Mouse (Mus musculus): ENCODE data around the gene Cachd1. TPM values are rescaled to one million over a fixed set of nuclear protein-coding genes. Genes with fewer than 3 reads are reported as not detected.

Gene Cachd1
- polyA plus RNA-seq, 1 experiment from 2014 or later: 28.1 TPM

DNA sequence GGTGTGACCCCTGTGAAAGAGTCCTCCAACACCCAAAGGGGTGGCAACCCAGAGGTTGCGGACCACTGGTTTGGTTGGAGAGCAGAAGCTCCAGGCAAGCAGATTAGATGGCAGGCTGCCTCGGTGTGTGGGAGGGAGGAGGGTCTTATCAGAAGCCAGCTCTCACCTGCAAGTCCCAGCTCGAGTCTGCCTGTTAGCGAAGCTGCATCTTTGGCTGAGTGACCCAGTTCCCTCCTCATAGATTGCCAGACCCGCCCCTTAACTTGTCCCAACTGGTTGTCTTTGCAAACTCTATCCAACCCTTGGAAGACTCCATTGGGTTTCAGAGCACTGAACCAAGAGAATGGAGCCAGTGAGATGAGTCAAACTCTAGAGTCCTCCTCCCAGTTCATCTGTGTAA is 173.8 kb downstream of the Cachd1 start:
- Histone ChIP-seq H3K27ac (no peak overlapping the region), H3K4me3 (no peak overlapping the region), H3K4me1 (replicated peaks) (peaks cover 33% of the 10 kb centered on the region), H3K27me3 (ENCODE audit: insufficient read depth, poor library complexity, severe bottlenecking) (no peaks in the 10 kb centered on the region), H3K36me3 (peaks cover 73% of the 10 kb centered on the region), H3K9me3 (no peaks in the 10 kb centered on the region)
- WGBS: 83% methylated on average over 5 of the region's 5 CpGs
- no peak for DNase-seq (ENCODE audit: low spot score)

DNA sequence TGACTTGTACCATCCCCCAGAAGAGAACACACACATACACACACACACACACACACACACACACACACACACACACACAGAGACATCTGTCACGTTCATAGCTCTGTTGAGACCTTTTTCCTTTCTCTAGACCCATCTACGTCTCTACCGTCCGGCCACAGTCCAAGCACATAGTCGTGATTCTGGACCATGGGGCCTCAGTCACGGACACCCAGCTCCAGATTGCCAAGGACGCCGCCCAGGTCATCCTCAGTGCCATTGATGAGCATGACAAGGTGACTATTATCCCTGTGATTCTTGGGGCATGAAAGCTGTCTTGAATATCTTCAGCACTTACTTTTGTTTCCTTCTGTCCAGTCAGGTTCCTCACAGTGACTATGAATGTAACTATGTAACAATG is 175.4 kb downstream of the Cachd1 start:
- Histone ChIP-seq H3K27me3 (ENCODE audit: insufficient read depth, poor library complexity, severe bottlenecking) (no peaks in the 10 kb centered on the region), H3K36me3 (peaks cover 84% of the 10 kb centered on the region), H3K9me3 (no peaks in the 10 kb centered on the region), H3K4me3 (no peak overlapping the region), H3K27ac (0 out of 2 replicates have a peak overlapping the region, but pooled peaks have one; percentile 45), H3K4me1 (replicated peaks) (peaks cover 25% of the 10 kb centered on the region)
- no peak for DNase-seq (ENCODE audit: low spot score)
- WGBS: 82% methylated on average over 8 of the region's 8 CpGs

DNA sequence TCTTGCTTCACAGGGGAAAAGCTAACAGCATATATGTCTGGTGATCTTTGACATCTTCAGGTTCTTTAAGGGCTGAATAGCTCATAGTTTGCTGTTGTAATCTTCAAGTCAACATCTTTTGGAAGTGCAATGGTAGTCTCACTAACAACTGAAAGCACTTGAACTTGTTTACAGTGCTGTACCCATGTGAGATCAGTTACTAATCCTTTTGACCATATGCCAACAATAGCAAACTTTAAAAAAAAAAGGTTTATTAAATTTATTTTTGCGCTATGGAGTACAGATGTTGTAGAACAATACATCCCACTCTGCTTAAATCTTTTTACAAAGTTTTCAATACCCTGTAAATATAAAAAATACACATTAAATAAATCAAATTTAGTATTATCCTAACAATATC is 186.9 kb downstream of the Cachd1 start:
- WGBS: 93% methylated on average over 1 of the region's 1 CpGs
- H3K36me3 ChIP-seq: peaks cover 100% of the 10 kb centered on the region
- H3K4me1 ChIP-seq (replicated peaks): no peaks in the 10 kb centered on the region
- H3K4me3 ChIP-seq: no peak overlapping the region
- H3K27ac ChIP-seq: no peak overlapping the region
- no peaks in the 10 kb centered on the region for H3K9me3 ChIP-seq
- no peaks in the 10 kb centered on the region for H3K27me3 ChIP-seq (ENCODE audit: insufficient read depth, poor library complexity, severe bottlenecking)
- no peak for DNase-seq (ENCODE audit: low spot score)

DNA sequence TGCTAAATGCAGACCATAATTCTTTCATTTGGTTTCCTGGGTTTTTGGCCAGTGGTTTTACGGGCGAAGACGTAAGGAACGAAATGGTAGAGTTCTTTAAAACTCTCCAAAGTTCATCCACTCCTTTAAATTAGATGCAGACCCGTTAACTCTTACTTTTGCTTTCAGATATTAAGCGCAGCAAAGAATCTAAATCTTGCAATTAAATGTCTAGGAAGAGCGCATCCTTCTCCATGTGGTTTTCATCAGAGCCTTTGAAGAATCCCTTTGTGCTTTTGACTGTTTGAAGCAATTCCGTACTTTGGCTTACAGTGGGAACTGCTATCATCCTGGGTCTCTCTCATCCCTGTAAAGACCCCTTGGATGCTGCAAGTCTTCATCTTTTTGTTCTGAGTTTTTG is 187.3 kb downstream of the Cachd1 start:
- no peak overlapping the region for H3K4me3 ChIP-seq

DNA sequence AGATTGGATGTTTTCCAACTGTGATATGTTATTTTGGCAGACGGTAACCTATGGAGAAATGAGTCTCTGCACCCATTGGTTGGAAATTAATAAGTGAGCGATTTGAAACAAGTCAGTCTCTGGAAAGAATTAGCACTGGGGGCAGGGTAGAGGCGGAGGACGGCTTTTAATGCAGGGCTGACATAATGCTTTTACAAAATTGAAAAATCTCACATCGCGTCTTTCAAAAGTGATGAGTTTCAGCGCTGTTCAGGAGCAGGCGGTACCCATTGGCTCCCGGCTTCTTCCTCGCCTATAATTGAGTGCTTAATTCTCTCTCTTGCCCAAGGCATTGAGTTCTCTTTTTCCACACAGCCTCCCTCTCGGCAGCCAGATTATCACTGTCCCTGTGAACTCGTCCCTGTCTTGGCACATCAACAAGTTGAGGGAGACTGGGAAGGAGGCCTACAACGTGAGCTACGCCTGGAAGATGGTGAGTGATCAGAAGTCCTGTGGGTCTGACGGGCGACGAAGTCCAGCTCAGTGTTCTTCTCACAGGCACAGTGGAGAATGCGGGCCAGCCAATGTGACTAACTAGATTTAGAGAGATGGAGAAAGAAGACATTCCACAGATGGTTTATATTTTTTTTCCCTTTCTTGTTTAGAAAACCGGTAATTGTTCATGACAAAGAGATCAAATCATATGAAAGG is 191.4 kb downstream of the Cachd1 start:
- no peaks in the 10 kb centered on the region for H3K9me3 ChIP-seq
- 88% methylated on average over 19 of the region's 19 CpGs for WGBS
- no peaks in the 10 kb centered on the region for H3K4me1 ChIP-seq (replicated peaks)
- H3K36me3 ChIP-seq: peaks cover 94% of the 10 kb centered on the region
- no peak overlapping the region; the same call in 1 of the 2 replicates for H3K27ac ChIP-seq
- no peak for DNase-seq (ENCODE audit: low spot score)
- no peak overlapping the region for H3K4me3 ChIP-seq
- H3K27me3 ChIP-seq (ENCODE audit: insufficient read depth, poor library complexity, severe bottlenecking): no peaks in the 10 kb centered on the region

More for the DNA sequence above, 187.3 kb downstream of the Cachd1 start:
- Histone ChIP-seq H3K27ac (no peak overlapping the region), H3K27me3 (ENCODE audit: insufficient read depth, poor library complexity, severe bottlenecking) (no peaks in the 10 kb centered on the region), H3K4me1 (replicated peaks) (no peaks in the 10 kb centered on the region), H3K36me3 (peaks cover 100% of the 10 kb centered on the region), H3K9me3 (no peaks in the 10 kb centered on the region)
- DNase-seq (ENCODE audit: low spot score): no peak
- 90% methylated on average over 8 of the region's 8 CpGs for WGBS

DNA sequence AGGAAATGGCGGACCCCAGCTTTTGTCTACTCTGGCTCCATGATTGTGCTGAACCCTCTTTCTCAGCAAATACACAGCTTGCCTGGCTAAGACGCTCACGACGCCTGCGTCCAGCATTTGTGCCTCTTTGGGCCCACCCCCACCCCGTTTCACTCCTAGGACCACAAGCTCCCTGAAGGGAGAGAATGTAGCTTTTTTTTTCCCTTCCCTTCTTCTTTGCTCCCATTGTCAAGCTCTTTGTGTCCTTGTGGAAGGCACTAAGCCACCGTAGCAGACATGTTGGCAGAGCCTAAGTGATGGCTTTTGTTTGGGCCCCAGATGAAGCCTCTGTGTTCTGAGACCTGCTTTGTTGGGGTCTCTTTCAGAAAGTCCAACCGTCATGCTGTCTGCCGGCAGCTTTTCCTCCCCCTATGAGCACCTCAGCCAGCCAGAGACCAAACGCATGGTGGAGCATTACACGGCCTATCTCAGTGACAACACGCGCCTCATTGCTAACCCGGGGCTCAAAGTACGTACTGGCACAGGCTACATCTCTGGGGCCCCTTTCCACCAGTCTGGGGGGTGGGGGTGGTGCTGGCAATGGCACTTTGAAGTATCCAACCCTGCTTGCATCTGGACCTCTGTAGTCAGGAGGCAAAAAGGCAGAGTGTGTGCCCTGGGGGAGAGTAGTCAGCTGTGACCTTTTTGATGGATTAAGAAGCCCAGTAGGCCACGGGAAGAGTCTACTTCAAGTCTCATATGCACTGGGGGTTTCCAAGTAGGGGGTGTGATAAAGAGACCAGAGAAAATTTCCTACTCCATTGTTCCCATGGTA is 197.4 kb downstream of the Cachd1 start:
- H3K27me3 ChIP-seq (ENCODE audit: insufficient read depth, poor library complexity, severe bottlenecking): no peaks in the 10 kb centered on the region
- peak overlapping the region; percentile 92 for H3K27ac ChIP-seq
- 23% methylated on average over 16 of the region's 16 CpGs for WGBS
- peak; percentile 84 for DNase-seq (ENCODE audit: low spot score)
- H3K4me1 ChIP-seq (replicated peaks): peaks cover 24% of the 10 kb centered on the region
- peak overlapping the region; percentile 28; the same call in 1 of the 2 replicates for H3K4me3 ChIP-seq
- peaks cover 85% of the 10 kb centered on the region for H3K36me3 ChIP-seq
- no peaks in the 10 kb centered on the region for H3K9me3 ChIP-seq

DNA sequence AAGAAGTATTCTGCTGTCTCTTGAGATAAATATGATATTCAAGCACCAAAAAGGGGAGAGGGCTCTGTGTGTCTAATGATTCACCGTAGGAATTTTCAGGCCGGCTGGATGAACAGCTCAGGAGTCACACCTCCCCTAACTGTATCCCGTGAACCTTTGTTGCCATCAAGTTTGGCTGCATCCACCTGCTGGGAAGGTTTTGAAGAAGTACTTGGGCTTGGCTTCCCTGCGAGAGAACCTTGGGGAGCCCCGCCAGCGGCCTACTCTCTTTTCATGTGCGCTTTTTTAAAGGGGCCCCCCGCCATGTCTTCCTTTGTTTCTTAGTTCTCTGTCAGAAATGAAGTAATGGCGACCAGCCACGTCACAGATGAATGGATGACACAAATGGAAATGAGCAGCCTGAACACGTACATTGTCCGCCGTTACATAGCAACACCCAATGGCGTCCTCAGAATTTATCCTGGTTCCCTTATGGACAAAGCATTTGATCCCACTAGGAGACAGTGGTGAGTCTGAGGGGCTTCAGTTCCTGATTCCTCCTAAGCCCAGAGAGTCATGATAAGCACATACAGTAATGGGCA is 198.1 kb downstream of the Cachd1 start:
- peaks cover 85% of the 10 kb centered on the region for H3K36me3 ChIP-seq
- 34% methylated on average over 14 of the region's 14 CpGs for WGBS
- DNase-seq (ENCODE audit: low spot score): peak; percentile 84
- peak overlapping the region; percentile 92 for H3K27ac ChIP-seq
- peaks cover 24% of the 10 kb centered on the region for H3K4me1 ChIP-seq (replicated peaks)
- H3K27me3 ChIP-seq (ENCODE audit: insufficient read depth, poor library complexity, severe bottlenecking): no peaks in the 10 kb centered on the region
- no peaks in the 10 kb centered on the region for H3K9me3 ChIP-seq
- 0 out of 2 replicates have a peak overlapping the region, but pooled peaks have one; percentile 28 for H3K4me3 ChIP-seq

DNA sequence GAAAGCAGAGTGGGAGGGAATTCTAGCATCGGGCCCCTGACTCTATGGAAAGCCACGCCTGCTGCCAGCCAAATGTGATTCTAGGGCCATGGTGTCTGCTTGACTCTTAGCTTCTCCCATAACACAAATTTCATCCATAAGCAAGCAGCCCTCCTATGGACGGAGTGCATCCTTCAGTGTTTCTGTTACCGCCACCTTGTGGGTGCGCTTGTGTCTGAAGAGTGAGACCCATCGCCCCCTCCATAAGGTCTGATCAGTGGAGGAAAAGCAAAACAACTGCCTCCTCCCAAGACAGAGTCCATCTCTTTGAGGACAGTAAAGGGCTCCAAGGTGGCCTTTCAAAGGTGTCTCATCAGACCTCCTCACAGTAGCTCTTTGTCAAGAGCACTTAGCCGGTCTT is 201.0 kb downstream of the Cachd1 start:
- no peak overlapping the region for H3K4me3 ChIP-seq
- DNase-seq (ENCODE audit: low spot score): no peak
- H3K9me3 ChIP-seq: no peaks in the 10 kb centered on the region
- H3K4me1 ChIP-seq (replicated peaks): peaks cover 24% of the 10 kb centered on the region
- WGBS: 92% methylated on average over 7 of the region's 7 CpGs
- H3K27me3 ChIP-seq (ENCODE audit: insufficient read depth, poor library complexity, severe bottlenecking): no peaks in the 10 kb centered on the region
- H3K36me3 ChIP-seq: peaks cover 88% of the 10 kb centered on the region
- H3K27ac ChIP-seq: no peak overlapping the region

DNA sequence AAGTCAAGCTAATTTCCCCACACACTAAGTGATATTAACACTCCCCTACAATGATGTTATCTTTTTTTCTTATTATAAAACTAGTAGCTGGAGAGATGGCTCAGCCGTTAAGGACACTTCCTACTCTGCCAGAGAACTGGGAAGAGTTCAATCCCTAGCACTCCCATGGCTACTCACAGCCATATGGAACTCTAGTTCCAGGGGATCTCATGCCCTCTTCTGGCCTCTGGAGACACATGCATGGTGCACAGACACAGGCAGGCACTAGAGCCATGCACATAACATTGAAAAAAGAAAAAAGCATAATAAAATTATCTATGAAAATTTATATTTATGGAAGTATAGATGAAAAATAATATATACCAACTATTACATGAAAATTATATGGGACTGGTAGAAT is 210.7 kb downstream of the Cachd1 start:
- peaks cover 30% of the 10 kb centered on the region for H3K4me1 ChIP-seq (replicated peaks)
- 92% methylated on average over 1 of the region's 1 CpGs for WGBS
- no peaks in the 10 kb centered on the region for H3K27me3 ChIP-seq (ENCODE audit: insufficient read depth, poor library complexity, severe bottlenecking)
- no peaks in the 10 kb centered on the region for H3K9me3 ChIP-seq
- H3K4me3 ChIP-seq: no peak overlapping the region
- DNase-seq (ENCODE audit: low spot score): no peak
- H3K36me3 ChIP-seq: peaks cover 97% of the 10 kb centered on the region
- H3K27ac ChIP-seq: no peak overlapping the region

DNA sequence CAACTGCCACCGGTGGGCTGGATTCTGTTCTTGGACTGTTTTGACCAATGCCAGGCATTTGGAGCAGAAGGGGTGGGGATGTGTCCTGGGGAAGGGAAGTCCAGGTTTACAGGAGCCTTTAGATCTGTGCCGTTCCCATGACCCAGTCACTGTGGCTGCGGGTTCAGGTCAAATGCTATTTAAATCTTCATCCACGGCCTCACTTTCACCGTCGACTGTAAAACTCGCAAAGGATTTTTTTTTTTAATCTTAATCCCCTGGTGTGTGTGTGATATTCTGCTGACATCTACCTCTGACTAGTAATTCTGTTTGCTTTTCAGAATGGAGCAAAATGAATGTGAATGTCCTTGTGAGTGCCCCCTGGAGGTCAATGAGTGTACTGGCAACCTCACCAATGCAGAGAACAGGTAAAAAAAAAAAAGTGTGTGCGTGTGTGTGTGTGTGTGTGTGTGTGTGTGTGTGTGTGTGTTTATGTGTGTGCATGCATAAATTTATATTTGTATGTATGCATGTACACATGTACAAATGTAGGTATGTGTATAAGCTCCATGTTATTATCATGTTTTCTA is 211.8 kb downstream of the Cachd1 start:
- no peaks in the 10 kb centered on the region for H3K27me3 ChIP-seq (ENCODE audit: insufficient read depth, poor library complexity, severe bottlenecking)
- peaks cover 40% of the 10 kb centered on the region for H3K4me1 ChIP-seq (replicated peaks)
- 88% methylated on average over 8 of the region's 8 CpGs for WGBS
- peak; percentile 20 for DNase-seq (ENCODE audit: low spot score)
- H3K9me3 ChIP-seq: no peaks in the 10 kb centered on the region
- H3K27ac ChIP-seq: no peak overlapping the region
- H3K4me3 ChIP-seq: no peak overlapping the region
- H3K36me3 ChIP-seq: peaks cover 97% of the 10 kb centered on the region

DNA sequence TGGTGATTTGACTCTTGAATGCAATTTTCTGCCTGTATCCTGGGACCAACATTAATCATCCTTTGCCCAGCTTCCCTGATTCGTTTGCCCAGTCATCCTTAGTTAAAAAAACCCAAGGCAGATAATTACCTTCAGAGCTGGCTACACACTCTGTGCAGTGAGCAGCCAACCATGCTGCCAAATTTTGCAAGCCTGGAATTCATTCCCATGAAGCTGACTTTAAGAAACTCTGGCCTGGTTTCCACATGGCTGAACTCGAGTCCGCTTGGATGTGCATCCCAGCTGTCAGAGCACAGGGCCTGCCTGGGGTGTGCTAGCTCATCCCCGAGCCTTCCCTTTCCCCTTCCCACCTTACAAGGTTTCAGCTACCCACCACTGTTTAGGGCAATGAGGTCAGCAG is 214.5 kb downstream of the Cachd1 start:
- peak; percentile 20 for DNase-seq (ENCODE audit: low spot score)
- WGBS: 48% methylated on average over 4 of the region's 4 CpGs
- no peak overlapping the region for H3K4me3 ChIP-seq
- H3K27me3 ChIP-seq (ENCODE audit: insufficient read depth, poor library complexity, severe bottlenecking): no peaks in the 10 kb centered on the region
- 0 out of 2 replicates have a peak overlapping the region, but pooled peaks have one; percentile 66 for H3K27ac ChIP-seq
- peaks cover 56% of the 10 kb centered on the region for H3K4me1 ChIP-seq (replicated peaks)
- no peaks in the 10 kb centered on the region for H3K9me3 ChIP-seq
- peaks cover 95% of the 10 kb centered on the region for H3K36me3 ChIP-seq

DNA sequence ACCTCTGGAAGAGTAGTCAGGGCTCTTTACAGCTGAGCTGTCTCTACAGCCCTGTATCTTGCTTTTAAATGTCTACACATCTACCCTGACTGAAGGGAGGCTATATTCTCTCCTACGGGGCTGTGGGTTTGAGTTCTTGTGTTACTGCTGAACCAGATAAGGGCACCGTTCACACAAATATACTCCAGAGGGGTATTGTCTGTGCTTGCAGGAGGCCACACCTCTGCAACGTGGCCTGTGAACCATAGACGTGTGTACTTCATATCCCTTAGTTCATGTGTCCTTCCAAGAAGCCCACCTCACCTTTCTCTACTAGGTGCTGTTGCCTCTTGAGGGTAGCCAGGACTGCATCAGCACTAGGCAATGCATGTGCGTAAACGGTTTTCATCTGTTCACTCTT is 215.6 kb downstream of the Cachd1 start:
- Histone ChIP-seq H3K4me3 (no peak overlapping the region), H3K27me3 (ENCODE audit: insufficient read depth, poor library complexity, severe bottlenecking) (no peaks in the 10 kb centered on the region), H3K36me3 (peaks cover 96% of the 10 kb centered on the region), H3K4me1 (replicated peaks) (peaks cover 56% of the 10 kb centered on the region), H3K9me3 (no peaks in the 10 kb centered on the region), H3K27ac (peak overlapping the region; percentile 46)
- 89% methylated on average over 6 of the region's 6 CpGs for WGBS
- no peak for DNase-seq (ENCODE audit: low spot score)
